Mouse (Mus musculus): ENCODE data around the gene Gm49387. TPM values are rescaled to one million over a fixed set of nuclear protein-coding genes. Genes with fewer than 3 reads are reported as not detected.
A peak's percentile ranks its signal among the peaks of the same experiment; 100 is the strongest.
"Not testable (repeated sequence)": the region's sequence is repeated elsewhere in the genome, so short reads cannot be mapped to it uniquely, and the experiment has no call there.

Gene Gm49387
- polyA plus RNA-seq, 1 experiment: not detected

GRCm38 (mm10) chr14:31611986-31612385 lies 28.7 kb downstream of the Gm49387 start:
- TF ChIP-seq CTCF (IDR thresholded peaks at IDR 0.05; ENCODE audit: low read depth, low read length) (no peak), POLR2A (IDR thresholded peaks at IDR 0.05; ENCODE audit: borderline replicate concordance, low read depth, low read length) (no peak)
- H3K4me1 ChIP-seq (ENCODE audit: control insufficient read depth, insufficient read depth, low read length): peaks cover 9% of the 10 kb centered on the region
- no peak overlapping the region for H3K27ac ChIP-seq (ENCODE audit: insufficient read depth, low read depth, low read length)
- H3K4me3 ChIP-seq (ENCODE audit: insufficient read depth, low read length): no peak overlapping the region

DNA sequence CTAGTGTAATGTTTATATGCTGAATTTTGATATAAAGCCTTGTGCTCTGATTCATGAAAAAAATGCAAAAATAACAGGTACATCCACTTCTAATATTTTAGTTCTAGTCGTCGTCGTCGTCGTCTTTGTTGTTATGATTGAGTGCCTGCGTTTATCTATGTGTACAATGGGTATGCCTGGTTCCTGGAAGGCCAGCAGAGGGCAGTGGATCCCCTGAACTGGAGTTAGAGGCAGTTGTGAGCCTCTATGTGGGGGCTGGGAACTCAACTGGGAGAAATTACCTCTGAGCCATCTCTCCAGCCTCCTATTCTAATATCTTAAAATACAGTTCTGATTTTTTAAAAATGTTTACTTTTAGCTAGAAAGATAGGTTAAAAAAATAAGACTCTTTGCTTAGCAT lies 35.2 kb downstream of the Gm49387 start:
- Histone ChIP-seq H3K4me3 (ENCODE audit: insufficient read depth, low read length) (no peak overlapping the region), H3K4me1 (ENCODE audit: control insufficient read depth, insufficient read depth, low read length) (peaks cover 9% of the 10 kb centered on the region), H3K27ac (ENCODE audit: insufficient read depth, low read depth, low read length) (no peak overlapping the region)
- no peak for TF ChIP-seq POLR2A (IDR thresholded peaks at IDR 0.05; ENCODE audit: borderline replicate concordance, low read depth, low read length)
- TF ChIP-seq CTCF (IDR thresholded peaks at IDR 0.05; ENCODE audit: low read depth, low read length): peak; percentile 27; the same call in 1 of the 2 replicates

- H3K4me1 ChIP-seq (ENCODE audit: control insufficient read depth, insufficient read depth, low read length): peaks cover 9% of the 10 kb centered on the region
- no peak overlapping the region for H3K27ac ChIP-seq (ENCODE audit: insufficient read depth, low read depth, low read length)
- no peak overlapping the region for H3K4me3 ChIP-seq (ENCODE audit: insufficient read depth, low read length)
- no peak for TF ChIP-seq CTCF (IDR thresholded peaks at IDR 0.05; ENCODE audit: low read depth, low read length)
- TF ChIP-seq POLR2A (IDR thresholded peaks at IDR 0.05; ENCODE audit: borderline replicate concordance, low read depth, low read length): no peak
These were observed 35.8 kb downstream of the Gm49387 start for GRCm38 (mm10) chr14:31604916-31605315.

- not testable (repeated sequence) for H3K4me1 ChIP-seq (ENCODE audit: control insufficient read depth, insufficient read depth, low read length); H3K4me3 ChIP-seq (ENCODE audit: insufficient read depth, low read length); H3K27ac ChIP-seq (ENCODE audit: insufficient read depth, low read depth, low read length)
These were observed 38.1 kb downstream of the Gm49387 start for GRCm38 (mm10) chr14:31602616-31602979.

GRCm38 (mm10) chr14:31601908-31602615 lies 38.6 kb downstream of the Gm49387 start:
- H3K4me1 ChIP-seq (ENCODE audit: control insufficient read depth, insufficient read depth, low read length): peaks cover 8% of the 10 kb centered on the region
- TF ChIP-seq POLR2A (IDR thresholded peaks at IDR 0.05; ENCODE audit: borderline replicate concordance, low read depth, low read length) (no peak), CTCF (IDR thresholded peaks at IDR 0.05; ENCODE audit: low read depth, low read length) (no peak)
- no peak overlapping the region for H3K27ac ChIP-seq (ENCODE audit: insufficient read depth, low read depth, low read length)
- no peak overlapping the region for H3K4me3 ChIP-seq (ENCODE audit: insufficient read depth, low read length)

- no peak for TF ChIP-seq POLR2A (IDR thresholded peaks at IDR 0.05; ENCODE audit: borderline replicate concordance, low read depth, low read length)
- TF ChIP-seq CTCF (IDR thresholded peaks at IDR 0.05; ENCODE audit: low read depth, low read length): no peak
- Histone ChIP-seq H3K4me1 (ENCODE audit: control insufficient read depth, insufficient read depth, low read length) (peaks cover 34% of the 10 kb centered on the region), H3K4me3 (ENCODE audit: insufficient read depth, low read length) (no peak overlapping the region), H3K27ac (ENCODE audit: insufficient read depth, low read depth, low read length) (no peak overlapping the region)
These were observed 43.2 kb downstream of the Gm49387 start for GRCm38 (mm10) chr14:31597446-31597845.

GRCm38 (mm10) chr14:31596408-31596807 lies 44.3 kb downstream of the Gm49387 start:
- H3K27ac ChIP-seq (ENCODE audit: insufficient read depth, low read depth, low read length): peak overlapping the region; percentile 22
- H3K4me3 ChIP-seq (ENCODE audit: insufficient read depth, low read length): no peak overlapping the region
- H3K4me1 ChIP-seq (ENCODE audit: control insufficient read depth, insufficient read depth, low read length): peaks cover 38% of the 10 kb centered on the region
- TF ChIP-seq POLR2A (IDR thresholded peaks at IDR 0.05; ENCODE audit: borderline replicate concordance, low read depth, low read length): no peak
- no peak for TF ChIP-seq CTCF (IDR thresholded peaks at IDR 0.05; ENCODE audit: low read depth, low read length)

DNA sequence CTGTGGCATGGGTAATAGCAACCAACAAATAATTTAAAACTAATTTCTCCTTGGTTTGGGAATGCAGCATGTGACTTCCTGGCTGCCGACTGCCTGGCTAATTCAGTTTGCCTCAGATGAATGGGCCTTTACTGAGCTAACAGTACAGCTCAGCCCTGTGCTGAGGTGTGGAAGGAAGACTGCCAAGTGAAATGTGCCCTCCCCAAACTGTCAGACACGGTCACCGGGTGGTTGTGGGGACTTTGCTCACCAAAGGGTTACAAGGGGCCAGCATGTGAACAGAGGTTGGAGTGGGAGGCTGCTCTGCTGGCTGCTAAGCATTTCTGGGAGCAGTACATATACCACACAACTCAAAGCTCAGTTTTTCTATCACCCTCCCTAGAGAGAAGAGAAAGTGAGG lies 46.0 kb downstream of the Gm49387 start:
- peaks cover 38% of the 10 kb centered on the region for H3K4me1 ChIP-seq (ENCODE audit: control insufficient read depth, insufficient read depth, low read length)
- no peak overlapping the region for H3K4me3 ChIP-seq (ENCODE audit: insufficient read depth, low read length)
- TF ChIP-seq CTCF (IDR thresholded peaks at IDR 0.05; ENCODE audit: low read depth, low read length) (no peak), POLR2A (IDR thresholded peaks at IDR 0.05; ENCODE audit: borderline replicate concordance, low read depth, low read length) (no peak)
- no peak overlapping the region for H3K27ac ChIP-seq (ENCODE audit: insufficient read depth, low read depth, low read length)

DNA sequence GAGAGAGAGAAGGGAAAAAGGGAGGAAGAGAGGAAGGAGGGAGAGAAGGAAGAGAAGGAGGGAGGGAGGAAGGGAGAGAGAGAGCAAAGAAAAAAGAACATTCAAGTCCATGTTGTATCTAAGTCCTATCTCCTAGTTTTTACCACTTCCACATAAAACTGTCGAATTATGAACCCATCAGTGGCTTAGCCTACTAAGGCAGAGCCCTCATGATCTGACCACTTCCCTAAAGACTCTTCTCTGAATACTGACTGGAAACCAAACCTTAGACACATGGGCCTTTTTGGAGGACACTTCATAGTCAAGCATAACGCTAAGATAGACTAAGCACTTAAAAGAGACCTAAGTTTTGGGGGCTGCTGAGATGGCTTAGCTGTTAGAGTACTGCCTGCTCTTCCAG lies 47.6 kb downstream of the Gm49387 start:
- Histone ChIP-seq H3K4me3 (ENCODE audit: insufficient read depth, low read length) (no peak overlapping the region), H3K27ac (ENCODE audit: insufficient read depth, low read depth, low read length) (peak overlapping the region; percentile 50), H3K4me1 (ENCODE audit: control insufficient read depth, insufficient read depth, low read length) (peaks cover 38% of the 10 kb centered on the region)
- TF ChIP-seq CTCF (IDR thresholded peaks at IDR 0.05; ENCODE audit: low read depth, low read length): no peak
- TF ChIP-seq POLR2A (IDR thresholded peaks at IDR 0.05; ENCODE audit: borderline replicate concordance, low read depth, low read length): no peak

DNA sequence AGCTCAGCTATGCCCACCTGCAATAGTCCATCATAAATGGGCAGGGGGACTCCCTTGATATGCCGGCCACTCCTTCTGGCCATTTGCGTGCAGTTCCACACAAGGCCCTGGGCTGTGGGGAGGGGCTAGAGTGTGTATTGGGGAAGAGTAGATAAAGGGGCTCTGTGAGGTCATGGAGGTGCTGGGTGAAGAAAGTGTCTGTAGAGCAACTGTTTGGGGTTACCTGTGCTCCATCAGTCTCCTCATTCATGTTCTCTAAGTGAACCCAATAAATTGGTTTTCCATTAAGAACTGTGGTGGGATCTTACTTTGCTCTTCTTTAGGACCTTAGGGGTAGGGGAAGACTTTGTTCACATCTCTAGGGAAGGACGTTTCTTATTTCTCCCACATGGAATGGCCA lies 49.4 kb downstream of the Gm49387 start, which contains the start of gene Colq:
Colq (minus strand) TSS at position 101 of the 400 bp plus-strand sequence.
- no peak for TF ChIP-seq CTCF (IDR thresholded peaks at IDR 0.05; ENCODE audit: low read depth, low read length)
- TF ChIP-seq POLR2A (IDR thresholded peaks at IDR 0.05; ENCODE audit: borderline replicate concordance, low read depth, low read length): no peak

More for the DNA sequence above, 49.4 kb downstream of the Gm49387 start, which contains the start of gene Colq:
- Histone ChIP-seq H3K4me3 (ENCODE audit: insufficient read depth, low read length) (no peak within 1 kb of the TSS), H3K4me1 (ENCODE audit: control insufficient read depth, insufficient read depth, low read length) (peaks cover 27% of the 10 kb centered on the region), H3K27ac (ENCODE audit: insufficient read depth, low read depth, low read length) (no peak within 1 kb of the TSS)
